Mouse (Mus musculus) hindbrain, postnatal 0 days (tissue): ENCODE results near the gene Nxph4. TPM values are rescaled to one million over a fixed set of nuclear protein-coding genes. Genes with fewer than 3 reads are reported as not detected.

Experiments used
- ATAC-seq: fragments of 200-750 bp; cut with Nextera tagmentation; 2 replicates; pipeline ENCODE4 v1.8.0; 2017; ENCODE audit warnings: mild to moderate bottlenecking, moderate TSS enrichment, moderate library complexity
- DNase-seq: peaks from one replicate; pipeline ENCODE4 v3.0.0-alpha.2; 2015; ENCODE audit warnings: low spot score
- H3K27ac ChIP-seq: fragments of 300-500 bp; sonication (generic); 2 replicates; pipeline ENCODE4 v1.5.1; 2014; ENCODE audit warnings: mild to moderate bottlenecking
- H3K27me3 ChIP-seq: fragments of 300-500 bp; sonication (generic); 2 replicates; pipeline ENCODE4 v1.6.1; 2014; ENCODE audit warnings: low read length, mixed read lengths; ENCODE audit not compliant: insufficient read depth
- H3K36me3 ChIP-seq: fragments of 300-500 bp; sonication (generic); 2 replicates; pipeline ENCODE4 v1.6.1; 2014; ENCODE audit warnings: low read length, mixed read lengths; ENCODE audit not compliant: insufficient read depth
- H3K4me1 ChIP-seq: fragments of 300-500 bp; sonication (generic); 2 replicates; pipeline ENCODE4 v1.6.1; 2014; ENCODE audit warnings: antibody characterized with exemption, low read length, mixed read lengths; ENCODE audit not compliant: insufficient read depth
- H3K4me2 ChIP-seq: fragments of 300-500 bp; sonication (generic); 2 replicates; pipeline ENCODE4 v1.6.1; 2014; ENCODE audit warnings: low read depth, mild to moderate bottlenecking, low read length, moderate library complexity, mixed read lengths
- H3K4me3 ChIP-seq: fragments of 300-500 bp; sonication (generic); 2 replicates; pipeline ENCODE4 v1.5.1; 2014; ENCODE audit warnings: low read length
- H3K9ac ChIP-seq: fragments of 300-500 bp; sonication (generic); replicated peaks from 2 replicates; pipeline ENCODE4 v1.6.1; 2014; ENCODE audit warnings: mild to moderate bottlenecking, low read length, moderate library complexity, mixed read lengths
- H3K9me3 ChIP-seq: fragments of 300-500 bp; sonication (generic); 2 replicates; pipeline ENCODE4 v1.6.1; 2016; ENCODE audit warnings: low read length, mixed read lengths
- CTCF ChIP-seq: IDR thresholded peaks from 2 replicates; pipeline ENCODE4 v1.5.1; 2016; ENCODE audit warnings: antibody characterized with exemption, control low read depth, low read depth
- WGBS: fragments of 180-500 bp; shearing (Covaris S2); extraction: QIAGEN DNeasy Blood & Tissue Kit; methylation state at CpG from one replicate; pipeline ENCODE4 v1.1.7; 2014; 5-methylcytosine and 5-hydroxymethylcytosine counted together
- polyA plus RNA-seq: library from polyadenylated mRNA; unstranded; fragments of >200 nt; fragmentation: Nextera tagmentation; extraction: Ambion mirVana; gene quantifications from 2 replicates; pipeline ENCODE4 v1.2.1, GENCODE M21; 2015
- total RNA-seq: library from RNA; depleted of rRNA; stranded (reverse); fragments of >200 nt; gene quantifications from 2 replicates; pipeline ENCODE4 v1.2.3, GENCODE M21; 2014

The Nxph4 gene
- total and polyA plus RNA-seq, 2 experiments from 2014 or later: 26.0 to 146 TPM

DNA sequence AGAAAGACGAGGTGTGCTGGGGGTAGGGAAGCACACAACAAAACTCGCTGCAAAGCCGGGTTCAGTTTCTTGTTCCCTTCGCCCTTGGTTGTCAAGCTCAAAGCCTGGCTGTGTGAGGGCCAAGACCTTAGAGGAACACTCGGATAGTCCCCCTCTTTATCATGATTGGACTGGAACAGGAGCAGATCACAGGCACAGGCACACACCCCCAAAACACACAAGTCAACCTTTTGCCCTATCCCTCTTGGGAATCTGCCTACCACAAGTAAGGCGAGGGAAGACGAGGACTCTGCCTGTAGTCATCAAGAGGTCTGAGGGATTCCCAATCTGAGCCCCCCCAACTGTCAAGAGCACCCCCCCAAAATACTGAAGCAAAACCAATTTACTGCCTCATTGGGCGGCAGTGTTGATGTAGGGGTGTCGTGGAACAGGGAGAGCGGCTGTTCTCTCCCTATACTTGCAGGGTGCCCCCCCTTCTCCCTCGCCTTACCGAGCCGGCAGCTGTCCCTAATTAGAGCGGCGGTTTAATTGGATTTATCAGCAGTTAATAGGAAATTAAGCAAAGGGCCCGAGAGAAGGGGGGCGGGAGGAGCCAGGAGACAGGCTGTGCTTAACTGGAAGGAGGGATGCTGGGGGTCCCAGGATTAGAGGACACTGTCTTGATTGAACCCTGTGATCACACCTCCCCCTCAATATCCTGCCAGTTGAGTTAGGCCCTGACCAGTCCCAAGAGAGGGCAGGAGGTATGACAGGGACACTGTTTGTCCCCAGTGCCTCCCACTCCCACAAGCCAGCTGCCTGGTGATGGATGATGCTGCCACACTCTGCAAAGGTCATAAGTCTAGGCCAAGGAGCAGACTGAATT lies 24.3 kb downstream of the Nxph4 start:
- Histone ChIP-seq H3K27me3 (no peaks in the 10 kb centered on the region), H3K9ac (peak overlapping the region; percentile 73; the same call in 1 of the 2 replicates), H3K4me2 (peak overlapping the region; percentile 61), H3K36me3 (no peaks in the 10 kb centered on the region), H3K4me1 (peaks cover 34% of the 10 kb centered on the region), H3K4me3 (peak overlapping the region; percentile 32), H3K9me3 (no peaks in the 10 kb centered on the region), H3K27ac (peak overlapping the region; percentile 98)
- DNase-seq: peak; percentile 84
- no peak for TF ChIP-seq CTCF
- peak; percentile 8; the same call in 1 of the 2 replicates for ATAC-seq
- WGBS: 12% methylated on average over 17 of the region's 17 CpGs

GRCm38 (mm10) chr10:127509051-127509836 lies 25.1 kb downstream of the Nxph4 start:
- H3K4me1 ChIP-seq: peaks cover 34% of the 10 kb centered on the region
- no peaks in the 10 kb centered on the region for H3K9me3 ChIP-seq
- peak; percentile 97 for DNase-seq
- peak overlapping the region; percentile 98 for H3K27ac ChIP-seq
- H3K4me3 ChIP-seq: peak overlapping the region; percentile 32
- ATAC-seq: peak; percentile 76
- no peaks in the 10 kb centered on the region for H3K27me3 ChIP-seq
- WGBS: 1% methylated on average over 35 of the region's 35 CpGs
- peak overlapping the region; percentile 61 for H3K4me2 ChIP-seq
- peak; percentile 94 for TF ChIP-seq CTCF
- H3K9ac ChIP-seq: peak overlapping the region; percentile 39; the same call in 1 of the 2 replicates
- no peaks in the 10 kb centered on the region for H3K36me3 ChIP-seq

- Histone ChIP-seq H3K27ac (peak overlapping the region; percentile 22; the same call in 1 of the 2 replicates), H3K4me3 (no peak overlapping the region), H3K4me1 (peaks cover 30% of the 10 kb centered on the region), H3K4me2 (peak overlapping the region; percentile 61), H3K27me3 (no peaks in the 10 kb centered on the region), H3K9me3 (no peaks in the 10 kb centered on the region), H3K36me3 (no peaks in the 10 kb centered on the region), H3K9ac (0 out of 2 replicates have a peak overlapping the region, but pooled peaks have one; percentile 25)
- WGBS: 6% methylated on average over 15 of the region's 15 CpGs
- DNase-seq (peak; percentile 89), ATAC-seq (no peak)
- TF ChIP-seq CTCF: peak; percentile 82
These were observed 26.1 kb downstream of the Nxph4 start for GRCm38 (mm10) chr10:127508239-127508638.

- H3K27me3 ChIP-seq: no peaks in the 10 kb centered on the region
- WGBS: 77% methylated on average over 13 of the region's 13 CpGs
- no peaks in the 10 kb centered on the region for H3K9me3 ChIP-seq
- no peak within 1 kb of the TSS for H3K9ac ChIP-seq
- no peak for DNase-seq
- no peak within 1 kb of the TSS for H3K4me2 ChIP-seq
- TF ChIP-seq CTCF: no peak
- ATAC-seq: no peak
- peaks cover 20% of the 10 kb centered on the region; the same call in 1 of the 2 replicates for H3K36me3 ChIP-seq
- H3K27ac ChIP-seq: no peak within 1 kb of the TSS
- H3K4me1 ChIP-seq: no peaks in the 10 kb centered on the region
- no peak within 1 kb of the TSS for H3K4me3 ChIP-seq
These were observed 33.2 kb downstream of the Nxph4 start, which contains the start of gene Stac3 for GRCm38 (mm10) chr10:127500894-127501893. TSS of gene Stac3 (plus strand) at chr10:127501686.

DNA sequence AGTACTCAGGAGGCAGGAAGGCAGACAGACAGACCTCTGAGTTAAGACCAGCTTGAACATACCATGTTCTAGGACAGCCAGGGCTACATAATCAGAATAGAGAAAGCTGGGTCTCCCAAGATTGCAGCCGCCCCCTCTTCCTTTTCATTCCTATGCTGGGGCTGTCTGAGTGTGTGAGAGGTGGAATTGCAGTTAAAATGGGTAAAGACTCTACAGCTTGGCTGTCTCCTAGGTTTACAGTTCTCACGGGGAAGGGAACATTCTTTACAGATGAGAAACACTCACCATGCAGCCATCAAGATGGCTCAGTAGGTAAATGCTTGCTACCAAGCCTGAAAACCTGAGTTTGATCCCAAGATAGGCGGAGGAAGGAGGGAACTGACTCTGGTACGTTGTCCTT lies 34.3 kb downstream of the Nxph4 start:
- no peak overlapping the region for H3K4me2 ChIP-seq
- no peaks in the 10 kb centered on the region for H3K9me3 ChIP-seq
- H3K9ac ChIP-seq: no peak overlapping the region
- TF ChIP-seq CTCF: no peak
- H3K36me3 ChIP-seq: peaks cover 28% of the 10 kb centered on the region; the same call in 1 of the 2 replicates
- no peak for ATAC-seq
- H3K27ac ChIP-seq: no peak overlapping the region
- H3K4me3 ChIP-seq: no peak overlapping the region
- 90% methylated on average over 4 of the region's 4 CpGs for WGBS
- no peaks in the 10 kb centered on the region for H3K4me1 ChIP-seq
- no peaks in the 10 kb centered on the region for H3K27me3 ChIP-seq
- DNase-seq: no peak
